Mouse (Mus musculus): ENCODE results near the gene Ggta1. TPM values are rescaled to one million over a fixed set of nuclear protein-coding genes. Genes with fewer than 3 reads are reported as not detected.

Gene Ggta1
- polyA plus RNA-seq, 1 experiment from 2014 or later: 7.8 TPM

DNA sequence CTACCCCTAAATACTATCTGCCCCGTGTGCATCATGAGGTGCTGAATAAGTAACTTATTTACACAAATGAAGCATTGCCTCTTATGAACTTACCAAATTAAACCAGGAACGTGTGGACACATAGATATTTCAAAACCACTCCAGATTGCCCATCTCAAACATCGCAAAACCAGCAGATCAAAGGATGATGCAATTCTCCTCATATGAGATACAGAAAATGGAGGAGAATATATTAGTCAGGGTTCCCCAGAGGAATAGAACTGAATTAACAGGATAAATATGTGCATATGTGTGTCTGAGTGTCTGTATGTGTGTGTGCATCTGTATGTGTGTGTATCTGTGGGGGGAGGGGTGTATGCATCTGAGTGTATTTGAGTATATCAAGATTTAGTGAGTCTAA lies 6.2 kb upstream of the Ggta1 start:
- H3K27me3 ChIP-seq: no peaks in the 10 kb centered on the region
- no peak overlapping the region for H3K9ac ChIP-seq
- WGBS (ENCODE audit: insufficient replicate concordance): 70% methylated on average over 3 of the region's 3 CpGs
- ATAC-seq (ENCODE audit: low read depth) (no peak), DNase-seq (no peak)
- H3K4me3 ChIP-seq (replicated peaks): no peak overlapping the region
- peaks cover 4% of the 10 kb centered on the region for H3K4me1 ChIP-seq (replicated peaks)
- no peaks in the 10 kb centered on the region for H3K9me3 ChIP-seq (replicated peaks)
- no peak overlapping the region for H3K27ac ChIP-seq
- H3K4me2 ChIP-seq: no peak overlapping the region
- no peaks in the 10 kb centered on the region for H3K36me3 ChIP-seq

DNA sequence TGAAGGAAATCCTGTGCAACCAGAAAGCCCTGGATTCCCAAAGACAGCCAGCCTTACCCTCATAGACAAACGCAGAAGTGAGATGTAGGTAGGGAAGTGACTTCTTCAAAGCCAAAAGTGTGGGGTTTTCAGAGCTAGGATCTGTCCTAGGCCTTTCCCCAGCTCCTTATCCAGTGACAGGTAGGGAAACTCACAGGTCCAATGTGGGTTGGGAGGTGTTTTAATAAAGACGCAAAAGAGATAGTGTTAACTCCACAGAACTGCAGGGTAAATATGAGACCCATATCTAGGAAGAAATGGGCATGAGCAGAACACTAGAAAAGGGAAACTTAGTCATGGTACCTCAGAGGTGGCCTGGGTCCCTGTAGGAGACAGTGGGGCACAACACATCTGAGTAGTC lies 5.2 kb upstream of the Ggta1 start:
- 62% methylated on average over 2 of the region's 2 CpGs for WGBS (ENCODE audit: insufficient replicate concordance)
- ATAC-seq (ENCODE audit: low read depth) (no peak), DNase-seq (no peak)
- Histone ChIP-seq H3K27ac (no peak overlapping the region), H3K9ac (no peak overlapping the region), H3K4me1 (replicated peaks) (peaks cover 14% of the 10 kb centered on the region), H3K36me3 (no peaks in the 10 kb centered on the region), H3K4me2 (no peak overlapping the region), H3K27me3 (no peaks in the 10 kb centered on the region), H3K4me3 (replicated peaks) (no peak overlapping the region), H3K9me3 (replicated peaks) (no peaks in the 10 kb centered on the region)

DNA sequence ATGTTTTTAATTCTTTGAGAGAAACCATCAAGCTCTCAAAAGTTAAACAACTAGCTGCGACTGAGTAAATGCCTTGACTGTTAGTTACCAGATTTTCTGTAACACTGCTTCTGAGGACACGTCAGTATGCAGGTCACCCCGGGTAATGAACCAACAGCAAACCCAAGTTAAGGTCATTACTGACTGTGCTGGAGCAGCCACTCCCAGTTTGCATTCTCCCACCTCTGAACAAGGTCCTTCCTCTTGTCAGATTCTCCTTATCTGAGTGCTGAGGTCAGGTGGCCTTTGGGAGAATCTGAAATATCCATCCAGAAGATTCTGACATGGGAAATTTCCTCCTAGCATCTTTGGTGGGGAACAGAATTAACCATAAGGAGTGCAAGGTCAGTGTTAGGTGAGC lies 4.8 kb upstream of the Ggta1 start:
- H3K27ac ChIP-seq: no peak overlapping the region
- 67% methylated on average over 3 of the region's 3 CpGs for WGBS (ENCODE audit: insufficient replicate concordance)
- no peak overlapping the region for H3K4me3 ChIP-seq (replicated peaks)
- no peak overlapping the region for H3K9ac ChIP-seq
- no peak for DNase-seq
- no peaks in the 10 kb centered on the region for H3K9me3 ChIP-seq (replicated peaks)
- no peak for ATAC-seq (ENCODE audit: low read depth)
- no peak overlapping the region for H3K4me2 ChIP-seq
- no peaks in the 10 kb centered on the region for H3K27me3 ChIP-seq
- no peaks in the 10 kb centered on the region for H3K36me3 ChIP-seq
- peaks cover 18% of the 10 kb centered on the region for H3K4me1 ChIP-seq (replicated peaks)

DNA sequence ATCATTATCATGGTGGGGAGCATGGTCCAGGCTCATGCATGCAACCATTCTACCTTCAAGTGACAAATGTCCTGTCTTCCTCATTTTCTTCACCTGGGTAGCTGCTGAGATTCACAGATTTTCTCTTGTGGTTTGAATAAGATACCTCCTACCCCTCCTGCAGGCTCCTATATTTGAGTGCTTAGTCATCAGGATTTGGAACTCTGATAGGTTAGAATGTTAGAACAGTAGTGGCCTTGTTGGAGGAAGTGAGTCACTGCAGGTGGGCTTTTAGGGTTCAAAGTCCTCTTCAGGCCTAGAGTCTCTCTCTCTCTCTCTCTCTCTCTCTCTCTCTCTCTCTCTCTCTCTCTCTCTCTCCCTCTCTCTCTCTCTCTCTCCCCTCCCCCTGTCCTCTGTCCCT lies 2.6 kb upstream of the Ggta1 start:
- Histone ChIP-seq H3K9ac (no peak overlapping the region), H3K36me3 (no peaks in the 10 kb centered on the region), H3K4me2 (no peak overlapping the region), H3K4me1 (replicated peaks) (peaks cover 40% of the 10 kb centered on the region), H3K9me3 (replicated peaks) (no peaks in the 10 kb centered on the region), H3K4me3 (replicated peaks) (no peak overlapping the region), H3K27ac (no peak overlapping the region), H3K27me3 (no peaks in the 10 kb centered on the region)
- ATAC-seq (ENCODE audit: low read depth): no peak
- DNase-seq: no peak

DNA sequence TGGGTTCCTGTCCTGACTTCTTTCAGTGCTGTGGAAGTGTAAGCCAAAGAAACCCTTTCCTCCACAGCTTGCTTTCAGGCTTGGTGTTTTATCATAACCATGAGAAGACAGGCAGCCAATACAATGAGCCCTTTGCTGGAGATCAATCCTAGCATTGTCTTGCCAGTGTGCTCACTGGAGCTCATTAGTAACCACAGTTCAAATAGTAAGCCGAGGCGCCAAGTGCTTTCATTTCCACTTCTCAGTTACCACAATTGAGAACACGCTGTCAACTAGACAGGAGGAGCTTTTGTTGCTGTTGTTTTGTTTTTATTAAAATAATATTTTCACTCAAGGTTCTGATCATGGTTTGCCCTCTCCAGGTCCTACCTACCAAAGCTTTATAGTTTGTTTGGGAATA lies 1.5 kb upstream of the Ggta1 start:
- Histone ChIP-seq H3K27ac (peak overlapping the region; percentile 76), H3K9ac (no peak overlapping the region), H3K4me2 (peak overlapping the region; percentile 96), H3K27me3 (no peaks in the 10 kb centered on the region), H3K4me1 (replicated peaks) (peaks cover 51% of the 10 kb centered on the region), H3K9me3 (replicated peaks) (no peaks in the 10 kb centered on the region), H3K4me3 (replicated peaks) (no peak overlapping the region), H3K36me3 (no peaks in the 10 kb centered on the region)
- no peak for ATAC-seq (ENCODE audit: low read depth)
- DNase-seq: no peak
- 80% methylated on average over 3 of the region's 3 CpGs for WGBS (ENCODE audit: insufficient replicate concordance)

DNA sequence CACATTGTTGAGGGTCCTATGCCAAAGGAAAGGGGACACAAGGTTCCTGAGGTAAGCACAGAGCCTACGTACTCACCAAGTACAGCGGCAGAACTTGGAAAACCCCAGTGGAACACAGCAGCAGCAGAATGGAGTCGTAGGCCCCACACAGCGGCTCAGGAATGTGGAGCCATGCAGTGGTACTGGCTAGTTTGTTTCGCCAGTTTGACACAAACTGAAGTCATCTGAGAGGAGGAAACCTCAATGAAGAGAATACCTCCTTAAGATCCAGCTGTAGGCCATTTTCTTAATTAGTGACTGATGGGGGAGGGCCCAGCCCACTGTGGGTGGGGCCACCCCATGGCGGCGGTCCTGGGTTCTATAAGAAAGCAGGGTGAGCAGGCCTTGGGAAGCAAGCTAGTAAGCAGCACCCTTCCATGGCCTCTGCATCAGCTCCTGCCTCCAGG lies 1.1 kb upstream of the Ggta1 start:
- Histone ChIP-seq H3K27ac (peak overlapping the region; percentile 76), H3K4me3 (replicated peaks) (peak overlapping the region; percentile 14; the same call in 1 of the 2 replicates), H3K9ac (peak overlapping the region; percentile 79; the same call in 1 of the 2 replicates), H3K4me1 (replicated peaks) (peaks cover 55% of the 10 kb centered on the region), H3K36me3 (no peaks in the 10 kb centered on the region), H3K27me3 (no peaks in the 10 kb centered on the region), H3K4me2 (peak overlapping the region; percentile 96), H3K9me3 (replicated peaks) (no peaks in the 10 kb centered on the region)
- DNase-seq (no peak), ATAC-seq (ENCODE audit: low read depth) (no peak)
- WGBS (ENCODE audit: insufficient replicate concordance): 65% methylated on average over 7 of the region's 7 CpGs

DNA sequence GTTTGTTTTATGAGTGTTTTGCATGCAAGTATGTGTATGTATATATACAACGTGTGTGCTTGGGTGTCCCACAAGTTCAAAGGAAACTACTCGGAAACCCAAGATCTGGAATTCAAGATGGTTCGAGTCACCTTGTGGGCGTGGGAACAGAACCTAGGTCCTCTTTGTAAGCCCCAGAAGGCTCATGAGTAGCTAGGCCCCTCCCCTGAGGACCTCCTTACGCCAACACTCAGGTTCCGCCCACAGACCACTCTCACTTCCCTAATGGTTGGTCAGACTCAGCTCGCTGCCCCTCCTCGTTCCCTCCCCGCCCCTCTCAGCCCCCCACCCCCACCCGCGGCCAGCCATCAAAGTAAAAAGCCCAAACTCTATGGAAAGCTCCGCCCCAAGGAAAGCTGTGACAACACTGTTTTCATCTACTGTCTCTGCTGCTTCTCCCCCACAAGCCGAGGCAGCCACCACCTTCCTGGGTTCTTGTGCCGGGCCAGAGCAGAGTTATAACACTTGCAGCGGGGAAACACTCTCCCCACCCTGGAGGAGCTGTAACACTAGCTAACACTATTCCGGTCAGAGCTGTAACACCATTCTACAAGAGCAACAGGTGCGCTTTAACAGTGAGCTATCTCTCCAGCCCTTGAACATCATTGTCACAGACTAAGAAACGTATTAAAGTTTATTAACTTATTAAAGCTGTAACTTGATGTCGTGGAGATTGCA lies 499 bp upstream of the Ggta1 start:
- peak; percentile 73 for DNase-seq
- Histone ChIP-seq H3K9ac (peak overlapping the region; percentile 79), H3K4me3 (replicated peaks) (peak overlapping the region; percentile 14; the same call in 1 of the 2 replicates)

DNA sequence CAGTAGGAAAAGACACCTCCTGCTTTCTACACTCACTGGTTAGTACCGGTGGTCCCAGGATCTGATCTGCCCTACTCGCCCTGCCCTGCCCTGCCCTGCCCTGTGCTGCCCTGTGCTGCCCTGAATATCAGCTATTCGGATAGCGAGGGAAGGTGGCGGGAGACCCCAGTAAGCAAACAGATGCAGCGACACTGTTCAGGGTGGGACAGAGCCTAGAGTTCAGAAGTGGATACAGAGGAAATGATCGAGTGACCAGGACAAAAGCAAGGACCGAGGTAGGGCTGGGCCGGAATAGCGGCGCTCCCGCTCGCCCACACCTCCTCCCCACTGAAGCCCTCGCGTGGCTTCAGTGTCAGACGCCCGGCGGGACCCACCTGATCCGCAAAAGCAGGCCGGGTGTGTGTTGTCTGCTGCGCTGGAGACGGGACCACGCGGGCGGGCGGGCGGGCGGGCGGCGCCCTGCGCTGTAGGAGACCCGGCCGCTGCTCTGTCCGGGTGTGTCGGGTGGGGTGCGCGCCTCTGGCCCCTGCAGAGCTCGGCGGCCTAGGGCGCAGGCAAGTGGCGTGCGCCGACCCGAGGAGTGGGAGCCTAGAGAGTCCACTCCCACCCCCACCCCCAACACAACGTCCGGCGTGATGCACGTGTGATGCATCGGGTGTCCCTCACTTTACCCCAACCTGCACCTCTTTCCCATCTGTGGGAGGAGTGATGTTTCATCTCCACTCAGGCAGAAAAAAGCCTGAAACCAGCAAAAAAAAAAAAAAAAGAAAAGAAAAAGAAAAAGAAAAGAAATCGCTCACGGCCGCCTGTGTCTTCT lies 852 bp downstream of the Ggta1 start:
- under 1% methylated on average over 51 of the region's 52 CpGs for WGBS (ENCODE audit: insufficient replicate concordance)
- DNase-seq (peak; percentile 35), ATAC-seq (ENCODE audit: low read depth) (peak; percentile 72)
- H3K4me1 ChIP-seq (replicated peaks): peaks cover 65% of the 10 kb centered on the region
- H3K9me3 ChIP-seq (replicated peaks): no peaks in the 10 kb centered on the region
- H3K27me3 ChIP-seq: no peaks in the 10 kb centered on the region
- peak overlapping the region; percentile 71 for H3K4me3 ChIP-seq (replicated peaks)
- peak overlapping the region; percentile 96 for H3K4me2 ChIP-seq
- peak overlapping the region; percentile 76 for H3K27ac ChIP-seq
- peaks cover 8% of the 10 kb centered on the region for H3K36me3 ChIP-seq
- peak overlapping the region; percentile 79 for H3K9ac ChIP-seq

More for the DNA sequence above, 499 bp upstream of the Ggta1 start:
- Histone ChIP-seq H3K36me3 (no peaks in the 10 kb centered on the region), H3K4me1 (replicated peaks) (peaks cover 58% of the 10 kb centered on the region), H3K27me3 (no peaks in the 10 kb centered on the region), H3K4me2 (peak overlapping the region; percentile 96), H3K27ac (peak overlapping the region; percentile 76), H3K9me3 (replicated peaks) (no peaks in the 10 kb centered on the region)
- peak; percentile 62 for ATAC-seq (ENCODE audit: low read depth)
- WGBS (ENCODE audit: insufficient replicate concordance): 9% methylated on average over 19 of the region's 19 CpGs

DNA sequence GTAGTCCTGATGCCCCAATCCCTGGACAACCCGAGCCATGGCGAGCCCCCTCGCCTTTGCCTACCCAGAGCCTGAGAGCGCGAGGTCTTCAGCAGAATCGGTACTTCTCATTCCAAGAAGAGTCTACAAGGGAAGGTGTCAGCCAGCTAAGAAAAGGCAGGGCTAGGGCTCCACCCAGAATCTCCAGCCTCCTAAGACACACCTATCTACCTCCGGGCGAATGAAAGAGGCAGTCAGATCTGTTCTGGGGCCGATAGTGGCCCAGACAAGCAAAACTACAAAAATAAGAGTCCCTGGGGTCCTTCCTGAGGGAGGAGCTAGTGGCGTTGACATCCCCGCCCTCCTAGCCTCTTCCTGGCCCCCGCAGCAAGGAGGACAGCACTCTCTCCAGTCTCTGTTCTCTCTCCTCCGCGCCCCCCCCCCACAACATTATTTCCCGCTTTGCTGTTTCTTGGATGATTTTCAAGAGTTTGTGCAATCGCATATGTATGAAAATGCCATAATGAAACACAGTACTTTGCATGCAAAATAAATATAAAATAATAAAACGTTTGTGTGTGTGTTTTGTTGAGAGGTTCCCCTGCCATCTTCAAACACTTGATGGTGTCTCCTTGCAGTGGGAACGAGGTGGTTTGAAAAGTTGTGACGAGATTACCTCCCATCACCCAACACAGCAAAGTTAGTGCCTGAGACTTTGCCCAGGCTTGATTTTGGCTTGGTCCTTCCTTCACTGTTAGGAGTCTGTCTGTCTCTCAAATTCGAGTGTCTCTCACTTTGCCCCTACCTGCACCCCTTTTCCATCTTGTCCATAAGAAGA lies 1.7 kb downstream of the Ggta1 start:
- H3K9me3 ChIP-seq (replicated peaks): no peaks in the 10 kb centered on the region
- no peaks in the 10 kb centered on the region for H3K27me3 ChIP-seq
- WGBS (ENCODE audit: insufficient replicate concordance): 2% methylated on average over 20 of the region's 20 CpGs
- peaks cover 65% of the 10 kb centered on the region for H3K4me1 ChIP-seq (replicated peaks)
- peak; percentile 85 for ATAC-seq (ENCODE audit: low read depth)
- peak overlapping the region; percentile 96 for H3K4me2 ChIP-seq
- H3K36me3 ChIP-seq: peaks cover 8% of the 10 kb centered on the region
- peak overlapping the region; percentile 71 for H3K4me3 ChIP-seq (replicated peaks)
- peak; percentile 76 for DNase-seq
- peak overlapping the region; percentile 79 for H3K9ac ChIP-seq
- peak overlapping the region; percentile 76 for H3K27ac ChIP-seq

DNA sequence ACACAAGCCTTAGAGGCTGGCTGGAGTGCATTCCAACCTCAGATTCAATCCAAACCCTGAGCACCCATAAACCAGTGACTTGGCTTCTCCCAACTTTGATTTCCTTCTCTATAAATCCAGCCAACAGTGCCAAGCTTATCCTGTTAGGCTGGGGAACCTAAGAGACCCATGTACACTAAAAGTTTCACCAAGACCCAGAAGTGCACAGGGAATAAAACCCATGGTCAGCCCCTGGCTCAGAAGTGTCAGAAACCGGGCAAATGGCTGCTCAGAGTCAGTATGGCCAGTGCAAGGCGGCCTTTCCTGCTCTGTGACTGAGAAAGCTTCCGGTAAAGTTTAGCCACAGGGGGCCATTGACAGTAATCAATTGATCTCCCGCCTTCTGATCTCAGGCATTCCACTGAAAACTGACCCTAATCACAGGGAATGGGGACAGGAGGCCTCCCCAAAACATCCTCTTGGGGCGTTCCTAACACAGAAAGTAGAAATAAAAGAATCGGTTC lies 2.6 kb downstream of the Ggta1 start:
- WGBS (ENCODE audit: insufficient replicate concordance): 10% methylated on average over 6 of the region's 6 CpGs
- Histone ChIP-seq H3K4me3 (replicated peaks) (peak overlapping the region; percentile 71), H3K27ac (peak overlapping the region; percentile 76), H3K4me2 (peak overlapping the region; percentile 96), H3K27me3 (no peaks in the 10 kb centered on the region), H3K4me1 (replicated peaks) (peaks cover 65% of the 10 kb centered on the region), H3K9me3 (replicated peaks) (no peaks in the 10 kb centered on the region), H3K36me3 (peaks cover 8% of the 10 kb centered on the region), H3K9ac (peak overlapping the region; percentile 79)
- ATAC-seq (ENCODE audit: low read depth): no peak
- DNase-seq: no peak

DNA sequence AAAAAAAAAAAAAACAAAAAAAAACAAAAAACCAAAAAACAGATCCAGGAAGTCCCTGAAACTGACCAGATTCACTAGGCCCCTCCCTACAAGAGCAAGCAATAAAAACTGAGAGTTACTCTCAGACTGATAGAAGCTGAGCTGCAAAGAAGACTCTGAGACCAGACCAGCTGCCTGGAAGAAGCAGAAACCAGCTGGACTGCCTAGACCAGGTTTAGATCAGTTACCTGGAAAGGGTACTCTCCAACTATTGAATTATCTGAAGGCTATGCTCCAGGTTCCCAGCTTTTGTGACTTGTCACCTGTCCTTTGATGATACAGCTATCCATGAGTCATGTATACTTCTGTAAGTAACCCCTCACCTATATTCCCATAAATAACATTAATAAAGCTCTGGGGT lies 3.7 kb downstream of the Ggta1 start:
- Histone ChIP-seq H3K4me2 (peak overlapping the region; percentile 96), H3K9ac (no peak overlapping the region), H3K27me3 (no peaks in the 10 kb centered on the region), H3K27ac (no peak overlapping the region), H3K36me3 (peaks cover 8% of the 10 kb centered on the region), H3K9me3 (replicated peaks) (no peaks in the 10 kb centered on the region), H3K4me3 (replicated peaks) (peak overlapping the region; percentile 71; the same call in 1 of the 2 replicates), H3K4me1 (replicated peaks) (peaks cover 64% of the 10 kb centered on the region)
- DNase-seq (no peak), ATAC-seq (ENCODE audit: low read depth) (no peak)
